Mouse (Mus musculus): Measurements from ENCODE around the gene Fam131c. TPM values are rescaled to one million over a fixed set of nuclear protein-coding genes. Genes with fewer than 3 reads are reported as not detected.

Gene Fam131c
- polyA plus RNA-seq, 1 experiment from 2014 or later, result 0.58 TPM

DNA sequence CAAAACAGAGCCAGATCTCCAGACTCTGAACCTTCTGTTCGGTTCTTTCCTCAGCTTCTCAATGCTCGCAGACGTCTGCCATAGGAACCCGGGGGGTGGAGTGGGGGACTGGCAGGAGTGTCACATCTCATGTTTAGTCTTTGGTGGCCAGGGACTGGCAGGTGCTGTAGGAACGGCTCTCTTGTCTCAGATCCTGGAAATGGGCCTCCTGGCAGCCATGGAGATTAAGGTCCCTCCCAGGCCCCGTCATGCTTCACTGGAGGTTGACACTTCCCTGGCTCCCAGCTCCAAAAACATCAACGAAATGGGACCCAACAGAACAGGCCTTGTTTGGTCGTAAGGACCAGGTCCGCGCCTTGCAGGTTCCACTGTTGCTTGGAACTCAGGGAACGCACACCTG lies 19.4 kb upstream of the Fam131c start:
- no peak overlapping the region for H3K9ac ChIP-seq (ENCODE audit: low read length)
- peaks cover 4% of the 10 kb centered on the region for H3K4me1 ChIP-seq (ENCODE audit: control insufficient read depth, insufficient read depth, low read length)
- ATAC-seq (replicated peaks; ENCODE audit: extremely low read depth, insufficient read depth, low FRiP score), result no peak
- H3K27me3 ChIP-seq (ENCODE audit: control insufficient read depth, insufficient read depth, low read length), result no peaks in the 10 kb centered on the region
- no peaks in the 10 kb centered on the region for H3K36me3 ChIP-seq (ENCODE audit: control insufficient read depth, insufficient read depth)
- WGBS, result 71% methylated on average over 11 of the region's 11 CpGs
- H3K9me3 ChIP-seq (replicated peaks; ENCODE audit: control insufficient read depth, low read length), result no peaks in the 10 kb centered on the region
- H3K4me3 ChIP-seq (ENCODE audit: low read length), result no peak overlapping the region
- H3K27ac ChIP-seq (ENCODE audit: low read length), result no peak overlapping the region
- no peak overlapping the region for H3K4me2 ChIP-seq (ENCODE audit: low read depth, low read length)

DNA sequence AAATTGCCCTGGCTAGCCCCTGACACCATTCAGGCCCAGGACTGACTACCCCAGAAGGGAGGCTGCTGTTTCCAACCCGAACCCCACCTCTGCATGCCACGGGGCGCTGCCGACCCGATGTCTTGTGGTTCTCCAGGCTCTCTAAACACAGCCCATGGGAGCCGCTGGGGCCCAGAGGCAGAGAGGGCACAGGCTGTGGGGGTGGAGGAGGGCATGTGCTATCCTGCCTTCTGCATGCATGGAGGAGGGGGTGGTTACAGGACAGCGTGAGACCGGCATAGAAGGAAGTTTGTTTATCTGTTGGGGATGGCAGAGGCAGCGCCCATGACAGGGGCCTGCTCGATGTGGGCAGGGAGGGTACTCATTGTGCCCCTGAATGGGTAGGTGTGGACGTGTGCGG lies 18.0 kb upstream of the Fam131c start:
- H3K27ac ChIP-seq (ENCODE audit: low read length), result no peak overlapping the region
- peaks cover 6% of the 10 kb centered on the region for H3K4me1 ChIP-seq (ENCODE audit: control insufficient read depth, insufficient read depth, low read length)
- H3K4me2 ChIP-seq (ENCODE audit: low read depth, low read length), result no peak overlapping the region
- H3K9ac ChIP-seq (ENCODE audit: low read length), result no peak overlapping the region
- ATAC-seq (replicated peaks; ENCODE audit: extremely low read depth, insufficient read depth, low FRiP score), result no peak
- H3K9me3 ChIP-seq (replicated peaks; ENCODE audit: control insufficient read depth, low read length), result no peaks in the 10 kb centered on the region
- WGBS, result 77% methylated on average over 12 of the region's 12 CpGs
- no peak overlapping the region for H3K4me3 ChIP-seq (ENCODE audit: low read length)
- no peaks in the 10 kb centered on the region for H3K27me3 ChIP-seq (ENCODE audit: control insufficient read depth, insufficient read depth, low read length)
- no peaks in the 10 kb centered on the region for H3K36me3 ChIP-seq (ENCODE audit: control insufficient read depth, insufficient read depth)

DNA sequence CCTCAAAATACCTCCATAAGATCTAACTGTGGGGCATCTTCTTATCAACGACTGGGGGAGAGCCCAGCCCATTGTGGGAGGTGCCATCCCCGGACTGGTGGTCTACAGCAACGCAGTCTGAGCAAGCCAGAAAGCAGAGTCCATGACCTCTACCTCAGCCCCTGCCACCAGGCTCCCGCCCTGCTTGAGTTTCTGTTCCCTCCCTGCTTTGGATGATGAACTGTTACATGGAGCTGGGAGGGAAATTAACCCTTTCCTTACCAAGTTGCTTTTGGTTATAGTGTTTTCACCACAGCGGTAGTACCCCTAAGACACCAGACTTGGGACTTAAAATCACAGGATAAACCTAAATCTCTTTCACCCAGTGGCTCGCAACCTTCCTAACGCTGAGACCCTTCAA lies 16.0 kb upstream of the Fam131c start:
- H3K4me3 ChIP-seq (ENCODE audit: low read length), result no peak overlapping the region
- no peak overlapping the region for H3K27ac ChIP-seq (ENCODE audit: low read length)
- no peaks in the 10 kb centered on the region for H3K9me3 ChIP-seq (replicated peaks; ENCODE audit: control insufficient read depth, low read length)
- peaks cover 6% of the 10 kb centered on the region for H3K4me1 ChIP-seq (ENCODE audit: control insufficient read depth, insufficient read depth, low read length)
- no peak overlapping the region for H3K4me2 ChIP-seq (ENCODE audit: low read depth, low read length)
- H3K27me3 ChIP-seq (ENCODE audit: control insufficient read depth, insufficient read depth, low read length), result no peaks in the 10 kb centered on the region
- no peak for ATAC-seq (replicated peaks; ENCODE audit: extremely low read depth, insufficient read depth, low FRiP score)
- no peaks in the 10 kb centered on the region for H3K36me3 ChIP-seq (ENCODE audit: control insufficient read depth, insufficient read depth)
- 57% methylated on average over 7 of the region's 7 CpGs for WGBS
- no peak overlapping the region for H3K9ac ChIP-seq (ENCODE audit: low read length)

DNA sequence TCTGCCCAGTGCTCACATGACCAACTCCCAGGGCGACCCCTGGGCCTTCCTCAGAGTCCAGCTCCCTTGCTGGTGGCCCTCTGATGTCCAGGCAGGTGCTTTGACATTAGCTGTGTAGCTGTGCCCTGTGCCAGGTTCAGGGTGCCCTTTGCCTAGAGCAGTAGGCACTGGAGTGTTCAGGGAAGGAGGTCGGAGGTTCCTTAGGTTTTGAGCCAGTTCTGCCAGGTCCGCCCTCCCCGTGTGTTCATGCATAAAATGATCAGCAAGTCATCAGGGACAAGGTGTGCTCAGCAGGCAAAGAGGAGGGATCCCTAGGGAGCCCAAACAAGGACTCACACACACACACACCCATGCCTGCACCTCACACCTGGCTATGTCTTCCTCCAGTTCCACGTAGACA lies 15.0 kb upstream of the Fam131c start:
- no peak overlapping the region for H3K9ac ChIP-seq (ENCODE audit: low read length)
- WGBS, result 80% methylated on average over 5 of the region's 5 CpGs

DNA sequence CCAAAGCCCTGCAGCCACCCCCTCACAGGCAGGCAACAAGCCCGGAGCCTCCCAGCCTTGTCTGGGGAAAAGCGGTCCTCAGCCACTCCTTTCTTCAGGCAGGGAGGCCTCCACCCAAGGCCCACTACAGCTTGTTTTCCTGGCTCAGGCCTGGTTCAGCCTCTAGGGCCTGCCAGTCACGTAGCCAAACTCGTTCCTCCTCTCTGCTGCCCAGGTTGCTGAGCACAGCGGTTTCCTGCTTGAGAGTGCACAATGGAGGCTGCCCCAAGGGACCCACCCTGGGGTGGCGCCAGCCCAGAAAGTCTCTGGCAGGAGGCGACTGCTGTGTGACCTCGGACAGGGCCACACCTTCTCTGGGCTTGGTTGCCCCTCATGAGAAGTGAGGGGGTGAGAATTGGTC lies 14.2 kb upstream of the Fam131c start:
- 62% methylated on average over 8 of the region's 8 CpGs for WGBS
- Histone ChIP-seq H3K9ac (ENCODE audit: low read length) (no peak overlapping the region), H3K27me3 (ENCODE audit: control insufficient read depth, insufficient read depth, low read length) (no peaks in the 10 kb centered on the region), H3K4me3 (ENCODE audit: low read length) (no peak overlapping the region), H3K4me1 (ENCODE audit: control insufficient read depth, insufficient read depth, low read length) (0 out of 2 replicates have a peak, but pooled peaks cover 2% of the 10 kb centered on the region), H3K4me2 (ENCODE audit: low read depth, low read length) (no peak overlapping the region), H3K27ac (ENCODE audit: low read length) (peak overlapping the region; percentile 9; the same call in 1 of the 2 replicates), H3K36me3 (ENCODE audit: control insufficient read depth, insufficient read depth) (no peaks in the 10 kb centered on the region), H3K9me3 (replicated peaks; ENCODE audit: control insufficient read depth, low read length) (peaks cover 6% of the 10 kb centered on the region)
- peak; percentile 58; the same call in 1 of the 2 replicates for ATAC-seq (replicated peaks; ENCODE audit: extremely low read depth, insufficient read depth, low FRiP score)

More for the DNA sequence above, 15.0 kb upstream of the Fam131c start:
- no peak overlapping the region for H3K4me2 ChIP-seq (ENCODE audit: low read depth, low read length)
- H3K27me3 ChIP-seq (ENCODE audit: control insufficient read depth, insufficient read depth, low read length), result no peaks in the 10 kb centered on the region
- H3K27ac ChIP-seq (ENCODE audit: low read length), result no peak overlapping the region; the same call in 1 of the 2 replicates
- H3K36me3 ChIP-seq (ENCODE audit: control insufficient read depth, insufficient read depth), result no peaks in the 10 kb centered on the region
- ATAC-seq (replicated peaks; ENCODE audit: extremely low read depth, insufficient read depth, low FRiP score), result no peak
- H3K4me3 ChIP-seq (ENCODE audit: low read length), result no peak overlapping the region
- peaks cover 6% of the 10 kb centered on the region for H3K9me3 ChIP-seq (replicated peaks; ENCODE audit: control insufficient read depth, low read length)
- 0 out of 2 replicates have a peak, but pooled peaks cover 2% of the 10 kb centered on the region for H3K4me1 ChIP-seq (ENCODE audit: control insufficient read depth, insufficient read depth, low read length)

DNA sequence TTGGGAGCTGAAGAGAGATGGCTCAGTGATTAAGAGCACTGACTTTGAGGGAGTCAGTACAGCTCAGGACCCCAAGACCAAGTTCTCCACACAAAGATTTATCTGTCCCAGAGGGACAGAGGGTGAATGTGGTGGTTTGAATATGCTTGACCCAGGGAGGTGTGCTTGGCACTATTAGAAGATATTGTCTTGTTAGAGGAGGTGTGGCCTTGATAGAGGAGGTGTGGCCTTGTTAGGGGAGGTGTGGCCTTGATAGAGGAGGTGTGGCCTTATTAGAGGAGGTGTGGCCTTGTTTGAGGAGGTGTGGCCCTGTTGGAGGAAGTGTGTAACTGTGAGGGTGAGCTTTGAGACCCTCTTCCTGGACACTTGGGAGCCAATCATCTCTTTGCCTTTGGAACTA lies 10.2 kb upstream of the Fam131c start:
- no peak overlapping the region for H3K9ac ChIP-seq (ENCODE audit: low read length)
- 0 out of 2 replicates have a peak, but pooled peaks cover 2% of the 10 kb centered on the region for H3K4me1 ChIP-seq (ENCODE audit: control insufficient read depth, insufficient read depth, low read length)
- no peaks in the 10 kb centered on the region for H3K36me3 ChIP-seq (ENCODE audit: control insufficient read depth, insufficient read depth)
- no peak overlapping the region for H3K27ac ChIP-seq (ENCODE audit: low read length)
- no peaks in the 10 kb centered on the region for H3K27me3 ChIP-seq (ENCODE audit: control insufficient read depth, insufficient read depth, low read length)
- no peak for ATAC-seq (replicated peaks; ENCODE audit: extremely low read depth, insufficient read depth, low FRiP score)
- H3K9me3 ChIP-seq (replicated peaks; ENCODE audit: control insufficient read depth, low read length), result peaks cover 6% of the 10 kb centered on the region
- H3K4me3 ChIP-seq (ENCODE audit: low read length), result no peak overlapping the region
- H3K4me2 ChIP-seq (ENCODE audit: low read depth, low read length), result no peak overlapping the region

DNA sequence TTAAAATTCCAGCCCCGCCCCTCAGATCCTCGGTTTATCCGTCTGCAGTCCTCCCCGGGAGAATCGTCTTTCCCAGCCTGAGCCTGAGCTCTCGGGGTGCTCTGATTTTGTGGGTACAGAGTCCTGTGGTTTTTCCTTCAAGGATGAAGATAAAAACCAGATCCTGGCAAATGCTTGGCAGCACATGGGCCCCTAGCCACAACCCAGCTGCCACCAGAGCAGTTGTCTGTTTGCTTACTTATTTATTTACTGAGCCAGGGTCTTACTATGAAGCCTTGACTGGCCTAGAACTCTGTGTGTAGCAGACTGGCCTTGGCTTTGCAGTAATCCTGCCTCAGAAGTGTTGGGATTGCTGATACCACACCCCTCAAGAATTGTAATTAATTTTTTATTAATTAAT lies 8.8 kb upstream of the Fam131c start:
- peaks cover 6% of the 10 kb centered on the region for H3K9me3 ChIP-seq (replicated peaks; ENCODE audit: control insufficient read depth, low read length)
- peaks cover 6% of the 10 kb centered on the region; the same call in 1 of the 2 replicates for H3K27me3 ChIP-seq (ENCODE audit: control insufficient read depth, insufficient read depth, low read length)
- 82% methylated on average over 6 of the region's 6 CpGs for WGBS
- no peaks in the 10 kb centered on the region for H3K36me3 ChIP-seq (ENCODE audit: control insufficient read depth, insufficient read depth)
- no peak for ATAC-seq (replicated peaks; ENCODE audit: extremely low read depth, insufficient read depth, low FRiP score)
- H3K27ac ChIP-seq (ENCODE audit: low read length), result no peak overlapping the region
- no peak overlapping the region for H3K4me2 ChIP-seq (ENCODE audit: low read depth, low read length)
- no peak overlapping the region for H3K4me3 ChIP-seq (ENCODE audit: low read length)
- no peaks in the 10 kb centered on the region for H3K4me1 ChIP-seq (ENCODE audit: control insufficient read depth, insufficient read depth, low read length)
- H3K9ac ChIP-seq (ENCODE audit: low read length), result no peak overlapping the region

DNA sequence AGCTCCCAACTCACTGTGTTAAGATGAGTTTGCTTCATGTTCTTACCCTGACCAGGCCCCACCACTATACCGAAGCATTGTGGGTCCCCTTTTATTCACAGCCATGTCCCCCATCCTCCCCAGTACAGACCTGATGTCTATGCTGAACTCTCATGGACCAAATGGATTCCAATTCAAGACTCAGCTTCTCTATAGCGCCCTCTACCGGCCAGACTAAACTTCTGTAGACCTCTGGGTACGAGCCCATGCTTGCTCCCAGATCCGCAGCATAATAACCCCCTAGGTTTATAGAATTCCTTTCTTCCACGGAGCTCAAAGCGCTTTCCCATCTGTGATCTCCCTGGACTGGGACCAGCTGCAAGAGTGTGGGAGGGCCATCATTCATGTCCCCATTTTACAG lies 7.2 kb upstream of the Fam131c start:
- Histone ChIP-seq H3K27ac (ENCODE audit: low read length) (no peak overlapping the region), H3K27me3 (ENCODE audit: control insufficient read depth, insufficient read depth, low read length) (peaks cover 15% of the 10 kb centered on the region; the same call in 1 of the 2 replicates), H3K4me1 (ENCODE audit: control insufficient read depth, insufficient read depth, low read length) (no peaks in the 10 kb centered on the region), H3K9ac (ENCODE audit: low read length) (no peak overlapping the region), H3K9me3 (replicated peaks; ENCODE audit: control insufficient read depth, low read length) (peaks cover 6% of the 10 kb centered on the region), H3K36me3 (ENCODE audit: control insufficient read depth, insufficient read depth) (no peaks in the 10 kb centered on the region), H3K4me2 (ENCODE audit: low read depth, low read length) (no peak overlapping the region), H3K4me3 (ENCODE audit: low read length) (no peak overlapping the region)
- ATAC-seq (replicated peaks; ENCODE audit: extremely low read depth, insufficient read depth, low FRiP score), result no peak
- WGBS, result 39% methylated on average over 7 of the region's 7 CpGs

DNA sequence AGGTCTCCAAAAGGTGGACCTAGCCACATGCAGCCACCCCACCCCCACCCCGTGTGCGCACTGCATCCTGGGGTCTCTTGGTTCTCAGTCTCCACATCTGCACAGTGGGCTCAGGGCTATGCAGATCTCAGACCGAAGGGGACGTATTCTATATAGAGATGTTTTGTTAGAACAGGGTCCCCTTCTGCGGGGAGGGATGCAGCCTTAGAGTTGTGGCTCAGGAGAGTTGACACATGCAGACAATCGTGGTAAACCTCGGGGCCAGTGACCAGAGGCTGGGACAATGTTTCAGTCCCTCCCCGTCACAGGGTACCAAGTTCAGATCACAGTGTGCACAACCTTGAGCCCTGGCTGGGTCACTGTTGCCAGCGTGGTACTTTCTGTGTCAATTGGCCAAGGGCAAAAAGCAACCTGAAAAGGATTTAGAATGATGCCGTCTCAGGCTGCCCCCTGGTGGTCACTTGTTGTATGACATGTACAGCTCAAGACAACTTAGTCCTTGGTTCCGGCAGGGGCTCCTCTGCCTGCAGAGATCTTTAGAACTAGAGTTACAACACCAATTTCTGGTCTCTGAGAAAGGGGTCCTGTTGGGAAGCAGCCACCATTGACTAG lies 5.0 kb upstream of the Fam131c start:
- Histone ChIP-seq H3K4me1 (ENCODE audit: control insufficient read depth, insufficient read depth, low read length) (0 out of 2 replicates have a peak, but pooled peaks cover 3% of the 10 kb centered on the region), H3K9me3 (replicated peaks; ENCODE audit: control insufficient read depth, low read length) (no peaks in the 10 kb centered on the region), H3K27me3 (ENCODE audit: control insufficient read depth, insufficient read depth, low read length) (peaks cover 28% of the 10 kb centered on the region), H3K9ac (ENCODE audit: low read length) (no peak overlapping the region), H3K4me3 (ENCODE audit: low read length) (no peak overlapping the region), H3K36me3 (ENCODE audit: control insufficient read depth, insufficient read depth) (no peaks in the 10 kb centered on the region), H3K4me2 (ENCODE audit: low read depth, low read length) (no peak overlapping the region), H3K27ac (ENCODE audit: low read length) (no peak overlapping the region)
- ATAC-seq (replicated peaks; ENCODE audit: extremely low read depth, insufficient read depth, low FRiP score), result no peak
- 25% methylated on average over 11 of the region's 11 CpGs for WGBS
